Mouse (Mus musculus): ENCODE data around the gene Pilra. TPM values are rescaled to one million over a fixed set of nuclear protein-coding genes. Genes with fewer than 3 reads are reported as not detected.

Gene Pilra
- 2.6 TPM for polyA plus RNA-seq (2014; fragmentation: Illumina TruSeq; extraction: RNeasy Lipid Tissue Mini Kit (QIAGEN cat#74804); ENCODE audit: low read depth, low replicate concordance)

DNA sequence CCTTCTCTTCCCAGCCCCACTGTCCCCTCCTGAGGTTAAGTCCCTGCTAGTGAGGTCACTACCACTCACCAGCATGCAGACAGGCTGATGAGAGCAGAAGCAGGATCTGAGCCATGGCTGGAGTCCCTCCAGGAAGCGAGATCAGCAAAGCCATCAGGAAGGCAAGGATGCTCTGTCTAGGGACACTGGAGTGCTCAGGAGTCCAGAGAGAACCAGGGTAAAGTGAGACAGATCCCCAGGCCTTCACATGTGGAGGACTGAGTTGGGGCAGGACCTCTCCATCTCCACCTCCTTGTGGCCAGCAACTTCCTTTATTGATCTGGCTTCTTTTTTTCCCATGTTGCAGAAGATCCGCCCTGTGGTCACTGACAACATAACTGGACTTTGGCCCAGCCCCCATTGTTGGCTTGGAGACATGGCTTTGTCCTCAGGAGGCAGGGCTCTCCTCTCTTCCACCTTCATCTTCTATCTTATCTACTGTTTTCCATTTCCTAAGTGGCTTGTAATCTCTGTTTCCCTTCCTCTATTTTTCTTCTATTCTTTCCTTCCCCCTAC lies at the start of gene Pilra:
Gene Pilra, minus strand, starts transcription at position 316 of the 555 bp plus-strand sequence.

DNA sequence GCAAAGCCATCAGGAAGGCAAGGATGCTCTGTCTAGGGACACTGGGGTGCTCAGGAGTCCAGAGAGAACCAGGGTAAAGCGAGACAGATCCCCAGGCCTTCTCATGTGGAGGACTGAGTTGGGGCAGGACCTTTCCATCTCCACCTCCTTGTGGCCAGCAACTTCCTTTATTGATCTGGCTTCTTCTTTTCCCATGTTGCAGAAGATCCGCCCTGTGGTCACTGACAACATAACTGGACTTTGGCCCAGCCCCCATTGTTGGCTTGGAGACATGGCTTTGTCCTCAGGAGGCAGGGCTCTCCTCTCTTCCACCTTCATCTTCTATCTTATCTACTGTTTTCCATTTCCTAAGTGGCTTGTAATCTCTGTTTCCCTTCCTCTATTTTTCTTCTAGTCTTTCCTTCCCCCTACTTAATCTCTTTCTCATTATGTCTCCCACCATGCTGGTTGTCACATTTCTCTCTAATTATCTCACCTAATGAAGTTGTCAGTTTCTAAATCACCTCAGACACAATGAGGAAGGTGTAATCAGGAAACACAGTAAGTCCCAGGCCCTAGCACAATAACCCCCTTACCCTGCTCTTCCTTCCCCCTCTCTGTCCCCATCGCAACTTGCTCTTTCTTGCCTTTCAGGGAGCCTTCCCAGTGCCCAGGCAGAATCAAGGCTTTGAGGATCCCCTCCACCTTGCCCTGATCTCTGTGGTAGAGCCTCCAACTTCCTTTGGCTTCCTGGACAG lies 35.7 kb upstream of the Pilra start, which contains the start of gene Pilrb2:
Gene Pilrb2, minus strand, starts transcription at position 172 of the 737 bp plus-strand sequence.

GRCm38 (mm10) chr5:137857960-137858710 lies 22.1 kb upstream of the Pilra start, which contains the start of gene Pilrb1:
Gene Pilrb1, minus strand, starts transcription at chr5:137858106.

GRCm38 (mm10) chr5:137787151-137787928 lies 48.7 kb downstream of the Pilra start, which contains the start of the genes Mepce and Zcwpw1:
Gene Mepce, minus strand, starts transcription at chr5:137787655.
Gene Zcwpw1, plus strand, starts transcription at chr5:137787798.

GRCm38 (mm10) chr5:137778635-137779034 lies 57.4 kb downstream of the Pilra start, which contains the start of gene Ppp1r35:
Gene Ppp1r35, plus strand, starts transcription at chr5:137778849.

Other genes starting within 250 kb of the Pilra start
- not detected for gene Mospd3, start 235.2 kb downstream of the Pilra start, polyA plus RNA-seq (2014; fragmentation: Illumina TruSeq; extraction: RNeasy Lipid Tissue Mini Kit (QIAGEN cat#74804); ENCODE audit: low read depth, low replicate concordance)
- 5.8 TPM for gene Pcolce, start 222.5 kb downstream of the Pilra start, polyA plus RNA-seq (2014; fragmentation: Illumina TruSeq; extraction: RNeasy Lipid Tissue Mini Kit (QIAGEN cat#74804); ENCODE audit: low read depth, low replicate concordance)
- not detected for gene Fbxo24, start 207.3 kb downstream of the Pilra start, polyA plus RNA-seq (2014; fragmentation: Illumina TruSeq; extraction: RNeasy Lipid Tissue Mini Kit (QIAGEN cat#74804); ENCODE audit: low read depth, low replicate concordance)
- 0.85 TPM for gene Lrch4, start 207.2 kb downstream of the Pilra start, polyA plus RNA-seq (2014; fragmentation: Illumina TruSeq; extraction: RNeasy Lipid Tissue Mini Kit (QIAGEN cat#74804); ENCODE audit: low read depth, low replicate concordance)
- not detected for gene Gm20605, start 207.1 kb downstream of the Pilra start, polyA plus RNA-seq (2014; fragmentation: Illumina TruSeq; extraction: RNeasy Lipid Tissue Mini Kit (QIAGEN cat#74804); ENCODE audit: low read depth, low replicate concordance)
- 1.6 TPM for gene Sap25, start 194.9 kb downstream of the Pilra start, polyA plus RNA-seq (2014; fragmentation: Illumina TruSeq; extraction: RNeasy Lipid Tissue Mini Kit (QIAGEN cat#74804); ENCODE audit: low read depth, low replicate concordance)
- not detected for gene Irs3, start 190.6 kb downstream of the Pilra start, polyA plus RNA-seq (2014; fragmentation: Illumina TruSeq; extraction: RNeasy Lipid Tissue Mini Kit (QIAGEN cat#74804); ENCODE audit: low read depth, low replicate concordance)
- 11.5 TPM for gene Agfg2, start 151.6 kb downstream of the Pilra start, polyA plus RNA-seq (2014; fragmentation: Illumina TruSeq; extraction: RNeasy Lipid Tissue Mini Kit (QIAGEN cat#74804); ENCODE audit: low read depth, low replicate concordance)
- gene Nyap1, start 94.7 kb downstream of the Pilra start, polyA plus RNA-seq (2014; fragmentation: Illumina TruSeq; extraction: RNeasy Lipid Tissue Mini Kit (QIAGEN cat#74804); ENCODE audit: low read depth, low replicate concordance), result 0.47 TPM
- gene Tsc22d4, start 90.6 kb downstream of the Pilra start, polyA plus RNA-seq (2014; fragmentation: Illumina TruSeq; extraction: RNeasy Lipid Tissue Mini Kit (QIAGEN cat#74804); ENCODE audit: low read depth, low replicate concordance), result 6.2 TPM
- gene Ppp1r35, start 57.4 kb downstream of the Pilra start, polyA plus RNA-seq (2014; fragmentation: Illumina TruSeq; extraction: RNeasy Lipid Tissue Mini Kit (QIAGEN cat#74804); ENCODE audit: low read depth, low replicate concordance), result 4.4 TPM
- 6.9 TPM for gene Mepce, start 48.6 kb downstream of the Pilra start, polyA plus RNA-seq (2014; fragmentation: Illumina TruSeq; extraction: RNeasy Lipid Tissue Mini Kit (QIAGEN cat#74804); ENCODE audit: low read depth, low replicate concordance)
- 5.9 TPM for gene Zcwpw1, start 48.5 kb downstream of the Pilra start, polyA plus RNA-seq (2014; fragmentation: Illumina TruSeq; extraction: RNeasy Lipid Tissue Mini Kit (QIAGEN cat#74804); ENCODE audit: low read depth, low replicate concordance)
- 2.0 TPM for gene Pilrb1, start 21.8 kb upstream of the Pilra start, polyA plus RNA-seq (2014; fragmentation: Illumina TruSeq; extraction: RNeasy Lipid Tissue Mini Kit (QIAGEN cat#74804); ENCODE audit: low read depth, low replicate concordance)
- 1.8 TPM for gene Pilrb2, start 35.5 kb upstream of the Pilra start, polyA plus RNA-seq (2014; fragmentation: Illumina TruSeq; extraction: RNeasy Lipid Tissue Mini Kit (QIAGEN cat#74804); ENCODE audit: low read depth, low replicate concordance)
- gene Cyp3a13, start 85.3 kb upstream of the Pilra start, polyA plus RNA-seq (2014; fragmentation: Illumina TruSeq; extraction: RNeasy Lipid Tissue Mini Kit (QIAGEN cat#74804); ENCODE audit: low read depth, low replicate concordance), result 354 TPM
- 1.6 TPM for gene Gjc3, start 126.8 kb upstream of the Pilra start, polyA plus RNA-seq (2014; fragmentation: Illumina TruSeq; extraction: RNeasy Lipid Tissue Mini Kit (QIAGEN cat#74804); ENCODE audit: low read depth, low replicate concordance)
- gene Azgp1, start 145.2 kb upstream of the Pilra start, polyA plus RNA-seq (2014; fragmentation: Illumina TruSeq; extraction: RNeasy Lipid Tissue Mini Kit (QIAGEN cat#74804); ENCODE audit: low read depth, low replicate concordance), result 5.3 TPM
- gene Smok3a, start 185.0 kb upstream of the Pilra start, polyA plus RNA-seq (2014; fragmentation: Illumina TruSeq; extraction: RNeasy Lipid Tissue Mini Kit (QIAGEN cat#74804); ENCODE audit: low read depth, low replicate concordance), result not detected
- gene Smok3b, start 185.1 kb upstream of the Pilra start, polyA plus RNA-seq (2014; fragmentation: Illumina TruSeq; extraction: RNeasy Lipid Tissue Mini Kit (QIAGEN cat#74804); ENCODE audit: low read depth, low replicate concordance), result not detected
- not detected for gene Smok3c, start 216.9 kb upstream of the Pilra start, polyA plus RNA-seq (2014; fragmentation: Illumina TruSeq; extraction: RNeasy Lipid Tissue Mini Kit (QIAGEN cat#74804); ENCODE audit: low read depth, low replicate concordance)
- 55.4 TPM for gene Zkscan1, start 248.8 kb upstream of the Pilra start, polyA plus RNA-seq (2014; fragmentation: Illumina TruSeq; extraction: RNeasy Lipid Tissue Mini Kit (QIAGEN cat#74804); ENCODE audit: low read depth, low replicate concordance)

All from sigmoid colon, adult 10 weeks (tissue).